Mouse (Mus musculus) stomach, postnatal 0 days (tissue): Measurements from ENCODE around the gene Ikzf3. TPM values are rescaled to one million over a fixed set of nuclear protein-coding genes. Genes with fewer than 3 reads are reported as not detected.

ENCODE experiments used
- ATAC-seq: fragments of 200-750 bp; cut with Nextera tagmentation; 2 replicates; pipeline ENCODE4 v1.8.0; 2017; ENCODE audit not compliant: low FRiP score, low TSS enrichment
- DNase-seq: peaks from one replicate; pipeline ENCODE4 v3.0.0-alpha.2; 2016; ENCODE audit warnings: low spot score
- H3K27ac ChIP-seq: fragments of 300-500 bp; sonication (generic); replicated peaks from 2 replicates; pipeline ENCODE4 v1.5.1; 2014; ENCODE audit warnings: mild to moderate bottlenecking, control low read depth
- H3K27me3 ChIP-seq: fragments of 300-500 bp; sonication (generic); 2 replicates; pipeline ENCODE4 v1.6.1; 2014; ENCODE audit warnings: low read length; ENCODE audit not compliant: control insufficient read depth, insufficient read depth
- H3K36me3 ChIP-seq: fragments of 300-500 bp; sonication (generic); 2 replicates; pipeline ENCODE4 v1.6.1; 2014; ENCODE audit warnings: low read length, mixed read lengths; ENCODE audit not compliant: control insufficient read depth, insufficient read depth
- H3K4me1 ChIP-seq: fragments of 300-500 bp; sonication (generic); replicated peaks from 2 replicates; pipeline ENCODE4 v1.6.1; 2014; ENCODE audit warnings: antibody characterized with exemption; ENCODE audit not compliant: control insufficient read depth, insufficient read depth
- H3K4me2 ChIP-seq: fragments of 300-500 bp; sonication (generic); replicated peaks from 2 replicates; pipeline ENCODE4 v1.6.1; 2014; ENCODE audit warnings: low read depth, mild to moderate bottlenecking, control low read depth, moderate library complexity
- H3K4me3 ChIP-seq: fragments of 300-500 bp; sonication (generic); 2 replicates; pipeline ENCODE4 v1.5.1; 2014; ENCODE audit warnings: low read depth, low read length, control low read depth
- H3K9ac ChIP-seq: fragments of 300-500 bp; sonication (generic); 2 replicates; pipeline ENCODE4 v1.6.1; 2014; ENCODE audit warnings: mild to moderate bottlenecking, low read length, control low read depth, mixed read lengths
- H3K9me3 ChIP-seq: fragments of 300-500 bp; sonication (generic); 2 replicates; pipeline ENCODE4 v1.6.1; 2016; ENCODE audit warnings: low read length; ENCODE audit not compliant: control insufficient read depth
- CTCF ChIP-seq: IDR thresholded peaks from 2 replicates; pipeline ENCODE4 v1.5.1; 2016; ENCODE audit warnings: antibody characterized with exemption, low read depth, mild to moderate bottlenecking, moderate library complexity
- EP300 ChIP-seq: optimal IDR thresholded peaks from 2 replicates; pipeline ENCODE3; 2016; ENCODE audit warnings: antibody characterized with exemption
- WGBS: fragments of 180-500 bp; shearing (Covaris S2); extraction: QIAGEN DNeasy Blood & Tissue Kit; methylation state at CpG from one replicate; pipeline ENCODE4 v1.1.7; 2014; 5-methylcytosine and 5-hydroxymethylcytosine counted together
- polyA plus RNA-seq: library from polyadenylated mRNA; unstranded; fragments of >200 nt; fragmentation: Nextera tagmentation; extraction: Ambion mirVana; gene quantifications from 2 replicates; pipeline ENCODE4 v1.2.1, GENCODE M21; 2015

The Ikzf3 gene
- polyA plus RNA-seq, 1 experiment from 2014 or later = 0.15 TPM

- H3K27ac ChIP-seq = no peak overlapping the region
- H3K4me2 ChIP-seq = no peak overlapping the region
- no peak overlapping the region for H3K9ac ChIP-seq
- no peak for TF ChIP-seq EP300
- peak; percentile 48 for TF ChIP-seq CTCF
- H3K4me3 ChIP-seq = no peak overlapping the region
- no peaks in the 10 kb centered on the region for H3K4me1 ChIP-seq
- ATAC-seq (no peak), DNase-seq (no peak)
- no peaks in the 10 kb centered on the region for H3K36me3 ChIP-seq
- 0 out of 2 replicates have a peak, but pooled peaks cover 4% of the 10 kb centered on the region for H3K27me3 ChIP-seq
- H3K9me3 ChIP-seq = no peaks in the 10 kb centered on the region
- WGBS = 80% methylated on average over 5 of the region's 5 CpGs
Measured at GRCm38 (mm10) chr11:98540319-98540718, 5.5 kb downstream of the Ikzf3 start.

GRCm38 (mm10) chr11:98537480-98538034, 8.3 kb downstream of the Ikzf3 start:
- H3K9me3 ChIP-seq = no peaks in the 10 kb centered on the region
- no peak overlapping the region for H3K4me2 ChIP-seq
- H3K27me3 ChIP-seq = 0 out of 2 replicates have a peak, but pooled peaks cover 3% of the 10 kb centered on the region
- no peak overlapping the region for H3K9ac ChIP-seq
- no peak overlapping the region for H3K4me3 ChIP-seq
- no peak for TF ChIP-seq EP300
- TF ChIP-seq CTCF = no peak
- no peak for ATAC-seq
- H3K36me3 ChIP-seq = no peaks in the 10 kb centered on the region
- no peaks in the 10 kb centered on the region for H3K4me1 ChIP-seq
- no peak for DNase-seq
- no peak overlapping the region for H3K27ac ChIP-seq

- 81% methylated on average over 10 of the region's 10 CpGs for WGBS
- Histone ChIP-seq H3K4me1 (no peaks in the 10 kb centered on the region), H3K27me3 (no peaks in the 10 kb centered on the region), H3K27ac (no peak overlapping the region), H3K9ac (no peak overlapping the region), H3K4me2 (no peak overlapping the region), H3K36me3 (no peaks in the 10 kb centered on the region), H3K9me3 (no peaks in the 10 kb centered on the region), H3K4me3 (no peak overlapping the region)
- ATAC-seq = no peak
- TF ChIP-seq EP300 = no peak
- TF ChIP-seq CTCF = no peak
- no peak for DNase-seq
Measured at GRCm38 (mm10) chr11:98526824-98527461, 18.9 kb downstream of the Ikzf3 start.

GRCm38 (mm10) chr11:98525140-98525539, 20.7 kb downstream of the Ikzf3 start:
- ATAC-seq = no peak
- 46% methylated on average over 4 of the region's 4 CpGs for WGBS
- H3K4me3 ChIP-seq = no peak overlapping the region

GRCm38 (mm10) chr11:98520468-98520867, 25.4 kb downstream of the Ikzf3 start:
- ATAC-seq = no peak
- TF ChIP-seq EP300 = no peak
- no peak for TF ChIP-seq CTCF
- 14% methylated on average over 10 of the region's 10 CpGs for WGBS

More at GRCm38 (mm10) chr11:98525140-98525539, 20.7 kb downstream of the Ikzf3 start:
- no peaks in the 10 kb centered on the region for H3K27me3 ChIP-seq
- no peak overlapping the region for H3K27ac ChIP-seq
- DNase-seq = no peak
- H3K9ac ChIP-seq = no peak overlapping the region
- H3K4me2 ChIP-seq = no peak overlapping the region
- no peaks in the 10 kb centered on the region for H3K4me1 ChIP-seq
- TF ChIP-seq CTCF (no peak), EP300 (no peak)
- no peaks in the 10 kb centered on the region for H3K9me3 ChIP-seq
- H3K36me3 ChIP-seq = no peaks in the 10 kb centered on the region

GRCm38 (mm10) chr11:98513356-98513936, 32.4 kb downstream of the Ikzf3 start:
- 68% methylated on average over 6 of the region's 6 CpGs for WGBS
- no peaks in the 10 kb centered on the region for H3K27me3 ChIP-seq
- H3K4me3 ChIP-seq = no peak overlapping the region
- DNase-seq (no peak), ATAC-seq (no peak)
- no peaks in the 10 kb centered on the region for H3K4me1 ChIP-seq
- H3K9ac ChIP-seq = no peak overlapping the region
- no peaks in the 10 kb centered on the region for H3K9me3 ChIP-seq
- H3K4me2 ChIP-seq = no peak overlapping the region
- TF ChIP-seq EP300 = no peak
- no peak for TF ChIP-seq CTCF
- H3K36me3 ChIP-seq = no peaks in the 10 kb centered on the region
- H3K27ac ChIP-seq = no peak overlapping the region

More at GRCm38 (mm10) chr11:98520468-98520867, 25.4 kb downstream of the Ikzf3 start:
- no peaks in the 10 kb centered on the region for H3K9me3 ChIP-seq
- H3K36me3 ChIP-seq = no peaks in the 10 kb centered on the region
- H3K4me2 ChIP-seq = no peak overlapping the region; the same call in 1 of the 2 replicates
- DNase-seq = no peak
- no peak overlapping the region for H3K9ac ChIP-seq
- H3K4me1 ChIP-seq = no peaks in the 10 kb centered on the region
- no peak overlapping the region for H3K4me3 ChIP-seq
- H3K27me3 ChIP-seq = no peaks in the 10 kb centered on the region
- no peak overlapping the region for H3K27ac ChIP-seq
